Mouse (Mus musculus): ENCODE measurements around the gene Gch1.

- no peak for TF ChIP-seq GATA1 (IDR thresholded peaks at IDR 0.05; ENCODE audit: borderline replicate concordance, low read length)
- TF ChIP-seq FLI1 (IDR thresholded peaks at IDR 0.05; ENCODE audit: low read length): no peak
These were observed 61.2 kb downstream of the Gch1 start for GRCm38 (mm10) chr14:47127987-47128386.
